Mouse (Mus musculus) kidney, adult 18-20 months (tissue): ENCODE measurements around the gene 3110082J24Rik.
"Not testable (repeated sequence)": the region's sequence is repeated elsewhere in the genome, so short reads cannot be mapped to it uniquely, and the experiment has no call there.

Experiments used
- DNase-seq: peaks from one replicate; pipeline ENCODE4 v3.0.0; 2021

3110082J24Rik gene

GRCm38 (mm10) chr5:30071677-30072076, 34.2 kb downstream of the 3110082J24Rik start:
- no peak for DNase-seq

GRCm38 (mm10) chr5:30067726-30068125, 38.2 kb downstream of the 3110082J24Rik start:
- peak; percentile 26 for DNase-seq

- not testable (repeated sequence) for DNase-seq
These were observed 46.3 kb downstream of the 3110082J24Rik start for GRCm38 (mm10) chr5:30059607-30060006.

- no peak for DNase-seq
These were observed 47.6 kb downstream of the 3110082J24Rik start for GRCm38 (mm10) chr5:30058216-30058731.
